Mouse (Mus musculus) mature B cell (primary cell): ENCODE measurements around the gene Zfp616.

ENCODE experiments used
- in situ Hi-C: fragments of 300-500 bp; cut with MboI; formaldehyde crosslinking; loops from 2 replicates; pipeline ENCODE4 v1.14.3; 2019

The Zfp616 gene

GRCm38 (mm10) chr11:74069655-74070054 is at the start of gene Zfp616:
Zfp616 (plus strand) TSS chr11:74069955.
- in situ Hi-C loops, result no loop called here

- in situ Hi-C loops, result no loop called here
Observed at GRCm38 (mm10) chr11:74051347-74051746, 18.4 kb upstream of the Zfp616 start.

GRCm38 (mm10) chr11:74056451-74056850 is 13.3 kb upstream of the Zfp616 start, which contains the start of the genes Olfr139 and Olfr399:
Olfr139 (minus strand) TSS chr11:74056551.
Olfr399 (minus strand) TSS chr11:74056615.
- in situ Hi-C loops, result no loop called here

- in situ Hi-C loops, result no loop called here
Observed at GRCm38 (mm10) chr11:74100724-74101123, 31.0 kb downstream of the Zfp616 start.

- in situ Hi-C loops, result no loop called here
Observed at GRCm38 (mm10) chr11:74101507-74101906, 31.8 kb downstream of the Zfp616 start.

- in situ Hi-C loops, result no loop called here
Observed at GRCm38 (mm10) chr11:74105066-74105465, 35.3 kb downstream of the Zfp616 start.

- in situ Hi-C loops, result no loop called here
Observed at GRCm38 (mm10) chr11:74113412-74113811, 43.7 kb downstream of the Zfp616 start, which contains the start of gene Olfr401. Olfr401 (plus strand) TSS chr11:74113712.
